In the genomic region with DNA sequence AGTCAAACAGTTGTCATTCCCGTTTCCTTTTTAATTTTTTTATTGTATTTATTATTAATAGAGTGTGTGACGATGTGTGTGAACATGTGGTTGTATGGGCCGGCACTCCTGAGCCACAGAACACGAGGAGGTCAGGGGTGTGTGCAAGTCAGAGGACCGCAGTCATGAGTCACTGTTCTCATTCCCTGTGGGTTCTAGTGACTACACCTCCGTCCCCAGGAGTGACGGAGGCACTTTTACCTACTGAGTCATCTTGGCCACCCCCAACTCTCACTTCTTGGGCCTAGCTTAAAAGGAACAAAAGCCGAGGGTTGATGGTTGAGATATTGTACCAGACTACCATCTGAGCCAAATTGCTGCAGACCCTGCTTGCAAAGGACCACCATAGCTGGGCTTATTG, we compare ENCODE assay signal across 31 mouse cellular contexts. TPM values are rescaled to one million over a fixed set of nuclear protein-coding genes. Genes with fewer than 3 reads are reported as not detected.
DNase-seq lines count a peak whose midpoint lies in the region; ATAC-seq and TF ChIP-seq lines count a peak whose summit lies in the region.
"Had no signal": no experiment of that assay in that cellular context is flagged by ENCODE, and none has a peak within 500 bp of the region (broad histone marks: within the 10 kb centered on the region; RNA-seq: fewer than 3 reads in every experiment).

No protein-coding gene starts in this region.

- in situ Hi-C loops in Patski (cut with MboI; ENCODE audit: low pct_unique_long_range_greater_than_20kb), result no loop called here

- H3K79me3 ChIP-seq in C2C12 (ENCODE audit: low read depth), result no peaks in the 10 kb centered on the region

- 44% methylated on average over 8 of the region's 8 CpGs for WGBS in liver, adult 2 months
- 82% methylated on average over 8 of the region's 8 CpGs for WGBS in heart, embryonic 12.5 days

- no peak overlapping the region for H3K4me2 ChIP-seq in heart, embryonic 12.5 days
- H3K4me2 ChIP-seq: embryonic facial prominence, embryonic 15.5 days; hindbrain, embryonic 12.5 days had no signal

- no peaks in the 10 kb centered on the region for H3K36me3 ChIP-seq in liver, adult 2 months (ENCODE audit: control insufficient read depth, insufficient read depth, low read length)
- H3K36me3 ChIP-seq in C2C12 (ENCODE audit: control insufficient read depth, insufficient read depth), result peaks cover 18% of the 10 kb centered on the region
- peaks cover 21% of the 10 kb centered on the region for H3K36me3 ChIP-seq in heart, embryonic 12.5 days

- TF ChIP-seq CTCF in liver, adult 2 months (IDR thresholded peaks at IDR 0.05; ENCODE audit: low read depth, low read length), result no peak
- TF ChIP-seq CTCF in C2C12 (IDR thresholded peaks at IDR 0.05; ENCODE audit: control insufficient read depth, insufficient read depth, insufficient read length) (no peak), Patski (IDR thresholded peaks at IDR 0.05) (no peak)

- H3ac ChIP-seq in C2C12 (ENCODE audit: control insufficient read depth, insufficient read length, low read depth), result no peak overlapping the region

- no peaks in the 10 kb centered on the region for H3K27me3 ChIP-seq in liver, adult 2 months (ENCODE audit: control insufficient read depth, insufficient read depth, low read length)
- H3K27me3 ChIP-seq in C2C12 (ENCODE audit: control insufficient read depth, insufficient read depth, insufficient read length), result no peaks in the 10 kb centered on the region
- no peaks in the 10 kb centered on the region for H3K27me3 ChIP-seq in Patski
- no peaks in the 10 kb centered on the region for H3K27me3 ChIP-seq in heart, embryonic 12.5 days (replicated peaks)
- H3K27me3 ChIP-seq: embryonic facial prominence, embryonic 15.5 days; hindbrain, embryonic 12.5 days had no signal

- TF ChIP-seq POLR2A in liver, adult 2 months (IDR thresholded peaks at IDR 0.05; ENCODE audit: extremely low read depth, insufficient read depth, low read length), result no peak

- DNase-seq in liver, adult 2 months (ENCODE audit: extremely low read depth, low read depth, low spot score), result peak; percentile 43
- DNase-seq in liver, result no peak
- peak; percentile 71 for DNase-seq in Patski (ENCODE audit: low read depth, low spot score)
- DNase-seq in Muller cell, postnatal 12 days (ENCODE audit: inconsistent ontology term), result no peak
- no peak for DNase-seq in adrenal gland, adult 2 months
- DNase-seq: adrenal gland, adult 8-10 months; adrenal gland, postnatal 36 days; B cell, adult 2 months; cerebellum, adult 11 months; cerebellum, adult 8-10 months; cerebellum, postnatal 14 days; embryo, embryonic 11 days; gastrocnemius, adult 2 months; gastrocnemius, postnatal 25 days; heart, postnatal 10 days; heart, postnatal 4 days had no signal

- peak overlapping the region; percentile 20 for H3K9ac ChIP-seq in liver, adult 2 months (ENCODE audit: low read depth, low read length)
- no peak overlapping the region for H3K9ac ChIP-seq in heart, embryonic 12.5 days
- H3K9ac ChIP-seq: embryonic facial prominence, embryonic 15.5 days; hindbrain, embryonic 12.5 days had no signal

- POLR2A ChIA-PET in Patski (lab: Charles Lee), result interaction anchor here (2.1 to 2.2 kb wide), 2 partner anchors 13 to 23 kb away, joined by 6 to 8 read pairs; partner anchors contain the start of gene Stat2

- peaks cover 14% of the 10 kb centered on the region for H3K4me1 ChIP-seq in liver, adult 2 months (ENCODE audit: control insufficient read depth, insufficient read depth, low read length)
- no peaks in the 10 kb centered on the region for H3K4me1 ChIP-seq in heart, embryonic 12.5 days (replicated peaks)
- H3K4me1 ChIP-seq: embryonic facial prominence, embryonic 15.5 days; forebrain, embryonic 10.5 days; hindbrain, embryonic 12.5 days had no signal

- ATAC-seq in Patski, result peak; percentile 88
- no peak for ATAC-seq in heart, embryonic 12.5 days (ENCODE audit: insufficient number of reproducible peaks, low FRiP score)
- ATAC-seq: forebrain, embryonic 14.5 days; hindbrain, embryonic 16.5 days had no signal

- peaks cover 6% of the 10 kb centered on the region; the same call in 1 of the 2 replicates for H3K79me2 ChIP-seq in liver, adult 2 months (ENCODE audit: control insufficient read depth, insufficient read depth, low read length)
- no peaks in the 10 kb centered on the region for H3K79me2 ChIP-seq in C2C12 (ENCODE audit: control insufficient read depth, insufficient read depth)

- H3K4me3 ChIP-seq in liver, adult 2 months (ENCODE audit: insufficient read depth, low read depth, low read length), result peak overlapping the region; percentile 70
- H3K4me3 ChIP-seq in C2C12 (ENCODE audit: insufficient read depth, poor library complexity, severe bottlenecking), result no peak overlapping the region
- H3K4me3 ChIP-seq in heart, embryonic 12.5 days, result no peak overlapping the region
- H3K4me3 ChIP-seq: embryonic facial prominence, embryonic 15.5 days; erythroblast, embryonic 14.5 days; forebrain, embryonic 10.5 days; gastrocnemius, adult 2 months; hindbrain, embryonic 12.5 days had no signal

- CTCF ChIA-PET in Patski (lab: Charles Lee), result interaction anchor here (0.8 to 2.1 kb wide), 4 partner anchors 14 to 27 kb away, joined by 3 to 8 read pairs (median 6); partner anchors contain the start of genes Stat2 and Timeless

- H3K27ac ChIP-seq in liver, adult 2 months (replicated peaks; ENCODE audit: insufficient read depth, low read depth, low read length), result peak overlapping the region; percentile 34
- no peak overlapping the region for H3K27ac ChIP-seq in heart, embryonic 12.5 days (ENCODE audit: poor library complexity, severe bottlenecking)
- H3K27ac ChIP-seq: embryonic facial prominence, embryonic 15.5 days; forebrain, embryonic 10.5 days; gastrocnemius, adult 2 months; hindbrain, embryonic 12.5 days had no signal

- H3K9me3 ChIP-seq in heart, embryonic 12.5 days (replicated peaks), result no peaks in the 10 kb centered on the region
- H3K9me3 ChIP-seq: embryonic facial prominence, embryonic 15.5 days; forebrain, embryonic 10.5 days; G1E; hindbrain, embryonic 12.5 days had no signal

TF ChIP-seq in C2C12, 6 proteins besides CTCF, POLR2A, EP300 and RAD21:
- TF ChIP-seq CEBPB (IDR thresholded peaks at IDR 0.05; ENCODE audit: low read depth) (no peak), USF1 (IDR thresholded peaks at IDR 0.05; ENCODE audit: low read depth) (peak; percentile 43), MYOG (IDR thresholded peaks at IDR 0.05; ENCODE audit: control insufficient read depth, extremely low read depth, insufficient read length) (no peak), MYOD1 (IDR thresholded peaks at IDR 0.05; ENCODE audit: control insufficient read depth, insufficient read length, low read depth) (no peak), MAX (IDR thresholded peaks at IDR 0.05) (peak; percentile 88), FOSL1 (IDR thresholded peaks at IDR 0.05; ENCODE audit: insufficient read depth, low read length, poor library complexity, severe bottlenecking) (peak; percentile 88)

RNA-seq across cellular contexts. Expression of gene Apon, which starts 2.4 kb away (rescaled TPM):
- total RNA-seq in liver, adult 2 months (2014; rRNA removed), result 201 and 227 TPM in 2 replicates
- polyA plus RNA-seq in liver, adult 2 months (2012; rRNA removed), result 446 and 456 TPM in 2 replicates
- polyA plus RNA-seq in C2C12 (2012; fragmentation: generic; extraction: Trizol) (0.16 TPM), Patski (2021) (1.4 TPM)
- 0.20 and 0.31 TPM in 2 replicates for polyA plus RNA-seq in heart, embryonic 12.5 days (2016; fragmentation: Nextera tagmentation; extraction: Ambion mirVana)
- 1 to 10 TPM in 1 of 2 experiments, not detected in 1; 1.5 TPM for total RNA-seq in adrenal gland, adult 2 months (2021)
- 0.10 and 0.40 TPM in 2 replicates for polyA plus RNA-seq in adrenal gland, adult 2 months (2012; rRNA removed)
- total RNA-seq: gastrocnemius, adult 2 months; gastrocnemius, postnatal 25 days; heart, adult 8-10 months had no signal
- polyA plus RNA-seq: forebrain, embryonic 14.5 days; G1E; heart, embryonic 14.5 days had no signal

RNA-seq across cellular contexts. Expression of gene Apof, which starts 12.1 kb away (rescaled TPM):
- total RNA-seq in liver, adult 2 months (2014; rRNA removed), result 1,199 and 1,422 TPM in 2 replicates
- 2,021 and 2,079 TPM in 2 replicates for polyA plus RNA-seq in liver, adult 2 months (2012; rRNA removed)
- polyA plus RNA-seq in C2C12 (2012; fragmentation: generic; extraction: Trizol) (not detected), Patski (2021) (0.10 TPM)
- 0.45 TPM in 1 of 2 replicates, not detected in the other for polyA plus RNA-seq in heart, embryonic 12.5 days (2016; fragmentation: Nextera tagmentation; extraction: Ambion mirVana)
- total RNA-seq in adrenal gland, adult 2 months (2021), result 10 to 100 TPM in 1 of 2 experiments, under 1 TPM in 1; 0.76 to 19.1 TPM
- polyA plus RNA-seq in adrenal gland, adult 2 months (2012; rRNA removed), result 11.0 and 25.2 TPM in 2 replicates
- total RNA-seq: common myeloid progenitor, adult 5-6 weeks; gastrocnemius, adult 2 months; gastrocnemius, postnatal 25 days; heart, adult 8-10 months; heart, postnatal 10 days; heart, postnatal 4 days had no signal
- polyA plus RNA-seq: brain, embryonic 14.5 days; embryonic facial prominence, embryonic 11.5 days; embryonic facial prominence, embryonic 15.5 days; erythroblast, embryonic 14.5 days; forebrain, embryonic 10.5 days; forebrain, embryonic 14.5 days; G1E; heart, embryonic 14.5 days; hindbrain, embryonic 12.5 days; intestine, embryonic 14.5 days had no signal

RNA-seq across cellular contexts. Expression of gene Stat2, which starts 14.0 kb away (rescaled TPM):
- total RNA-seq in liver, adult 2 months (2014; rRNA removed), result 17.0 and 17.6 TPM in 2 replicates
- 26.3 and 46.6 TPM in 2 replicates for polyA plus RNA-seq in liver, adult 2 months (2012; rRNA removed)
- 3.9 TPM for polyA plus RNA-seq in C2C12 (2012; fragmentation: generic; extraction: Trizol)
- 29.5 TPM for polyA plus RNA-seq in Patski (2021)
- 11.2 and 12.2 TPM in 2 replicates for polyA plus RNA-seq in heart, embryonic 12.5 days (2016; fragmentation: Nextera tagmentation; extraction: Ambion mirVana)
- total RNA-seq in adrenal gland, adult 2 months (2021), result 10 to 100 TPM; 24.0 to 33.5 TPM
- 37.3 and 39.2 TPM in 2 replicates for polyA plus RNA-seq in adrenal gland, adult 2 months (2012; rRNA removed)

RNA-seq across cellular contexts. Expression of gene Timeless, which starts 24.5 kb away (rescaled TPM):
- total RNA-seq in liver, adult 2 months (2014; rRNA removed), result 1.6 and 1.7 TPM in 2 replicates
- 0.75 and 1.1 TPM in 2 replicates for polyA plus RNA-seq in liver, adult 2 months (2012; rRNA removed)
- polyA plus RNA-seq in C2C12 (2012; fragmentation: generic; extraction: Trizol) (17.7 TPM), Patski (2021) (17.5 TPM)
- polyA plus RNA-seq in heart, embryonic 12.5 days (2016; fragmentation: Nextera tagmentation; extraction: Ambion mirVana), result 37.6 and 44.5 TPM in 2 replicates
- 1 to 10 TPM; 4.8 to 7.2 TPM for total RNA-seq in adrenal gland, adult 2 months (2021)
- polyA plus RNA-seq in adrenal gland, adult 2 months (2012; rRNA removed), result 1.9 and 2.8 TPM in 2 replicates

RNA-seq across cellular contexts. Expression of gene Mip, which starts 30.7 kb away (rescaled TPM):
- total RNA-seq in liver, adult 2 months (2014; rRNA removed), result not detected in 2 replicates
- not detected in 2 replicates for polyA plus RNA-seq in liver, adult 2 months (2012; rRNA removed)
- polyA plus RNA-seq in C2C12 (2012; fragmentation: generic; extraction: Trizol), result not detected
- 0.04 TPM for polyA plus RNA-seq in Patski (2021)
- not detected in 2 replicates for polyA plus RNA-seq in heart, embryonic 12.5 days (2016; fragmentation: Nextera tagmentation; extraction: Ambion mirVana)
- total RNA-seq in adrenal gland, adult 2 months (2021), result not detected
- not detected in 2 replicates for polyA plus RNA-seq in adrenal gland, adult 2 months (2012; rRNA removed)
- total RNA-seq: adrenal gland, adult 8-10 months; adrenal gland, postnatal 36 days; common myeloid progenitor, adult 5-6 weeks; gastrocnemius, adult 2 months; heart, adult 8-10 months; heart, postnatal 10 days; heart, postnatal 4 days had no signal
- polyA plus RNA-seq: embryonic facial prominence, embryonic 11.5 days; erythroblast, embryonic 14.5 days; heart, embryonic 14.5 days; hindbrain, embryonic 12.5 days; intestine, embryonic 14.5 days had no signal

Comparison
In these comparisons a context has a peak if more than half of its experiments do, and no peak if none do; other contexts are left out.
1. DNase-seq: peak in liver, adult 2 months (single experiment) and Patski (single experiment); none in liver (single experiment), Muller cell, postnatal 12 days (single experiment) and adrenal gland, adult 2 months (single experiment).
2. RNA of gene Apon, which starts 2.4 kb away (polyA plus RNA-seq): 446 to 456 TPM in liver, adult 2 months; 1.4 TPM in Patski (single experiment), 0.10 to 0.40 TPM in adrenal gland, adult 2 months, 0.20 to 0.31 TPM in heart, embryonic 12.5 days and 0.16 TPM in C2C12 (single experiment); every median in the first group is over 100 times any median in the second.
3. RNA of gene Apof, which starts 12.1 kb away (polyA plus RNA-seq): 2,021 to 2,079 TPM in liver, adult 2 months; 11.0 to 25.2 TPM in adrenal gland, adult 2 months, 0.45 TPM in heart, embryonic 12.5 days, 0.10 TPM in Patski (single experiment) and not detected in C2C12 (single experiment); every median in the first group is over 10 times any median in the second.